Mouse (Mus musculus) embryonic facial prominence, embryonic 12.5 days (tissue): ENCODE measurements around the gene Pilra. TPM values are rescaled to one million over a fixed set of nuclear protein-coding genes. Genes with fewer than 3 reads are reported as not detected.
"Not testable (repeated sequence)": the region's sequence is repeated elsewhere in the genome, so short reads cannot be mapped to it uniquely, and the experiment has no call there.

ENCODE experiments used
- ATAC-seq: fragments of 200-750 bp; cut with Nextera tagmentation; 2 replicates; pipeline ENCODE4 v1.8.0; 2017; ENCODE audit not compliant: insufficient number of reproducible peaks, insufficient read depth, low FRiP score, low TSS enrichment
- H3K27ac ChIP-seq: fragments of 300-500 bp; sonication (generic); 2 replicates; pipeline ENCODE4 v1.5.1; 2016; ENCODE audit warnings: mild to moderate bottlenecking
- H3K27me3 ChIP-seq: fragments of 300-500 bp; sonication (generic); 2 replicates; pipeline ENCODE4 v1.6.1; 2016; ENCODE audit warnings: mild to moderate bottlenecking, moderate library complexity
- H3K36me3 ChIP-seq: fragments of 300-500 bp; sonication (generic); 2 replicates; pipeline ENCODE4 v1.6.1; 2016; ENCODE audit warnings: mild to moderate bottlenecking
- H3K4me1 ChIP-seq: fragments of 300-500 bp; sonication (generic); 2 replicates; pipeline ENCODE4 v1.6.1; 2016
- H3K4me2 ChIP-seq: fragments of 300-500 bp; sonication (generic); replicated peaks from 2 replicates; pipeline ENCODE4 v1.6.1; 2016; ENCODE audit warnings: mild to moderate bottlenecking, moderate library complexity
- H3K4me3 ChIP-seq: fragments of 300-500 bp; sonication (generic); 2 replicates; pipeline ENCODE4 v1.5.1; 2016; ENCODE audit warnings: mild to moderate bottlenecking
- H3K9ac ChIP-seq: fragments of 300-500 bp; sonication (generic); 2 replicates; pipeline ENCODE4 v1.6.1; 2016; ENCODE audit warnings: mild to moderate bottlenecking, moderate library complexity
- H3K9me3 ChIP-seq: fragments of 300-500 bp; sonication (generic); 2 replicates; pipeline ENCODE4 v1.6.1; 2016; ENCODE audit warnings: mild to moderate bottlenecking, moderate library complexity
- WGBS: fragments of 180-500 bp; shearing (Covaris S2); methylation state at CpG from one replicate; pipeline ENCODE4 v1.1.7; 2016; 5-methylcytosine and 5-hydroxymethylcytosine counted together
- polyA plus RNA-seq: library from polyadenylated mRNA; unstranded; fragments of >200 nt; fragmentation: Nextera tagmentation; extraction: Ambion mirVana; gene quantifications from 2 replicates; pipeline ENCODE4 v1.2.1, GENCODE M21; 2016

Pilra gene
- polyA plus RNA-seq, 1 experiment from 2014 or later: 0.28 TPM

DNA sequence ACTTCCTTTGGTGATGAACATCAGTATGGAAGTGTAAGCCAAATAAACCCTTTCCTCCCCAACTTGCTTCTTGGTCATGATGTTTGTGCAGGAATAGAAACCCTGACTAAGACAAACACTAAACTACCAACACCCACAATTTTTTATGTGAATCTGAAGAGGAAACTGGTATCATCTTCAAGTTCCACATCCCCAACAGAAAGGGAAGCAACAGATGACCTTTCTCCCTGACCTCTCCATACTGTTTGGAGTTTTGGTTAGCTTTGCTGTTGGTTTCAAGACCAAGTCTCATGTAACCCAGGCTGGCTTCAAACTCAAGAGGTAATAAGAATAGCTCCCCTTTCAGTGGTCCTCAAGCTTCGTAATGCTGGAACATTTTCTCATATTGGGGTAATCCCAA lies 14.2 kb upstream of the Pilra start:
- not testable (repeated sequence) for H3K27me3 ChIP-seq, H3K4me3 ChIP-seq, H3K4me1 ChIP-seq, ATAC-seq, H3K27ac ChIP-seq, H3K9ac ChIP-seq, H3K36me3 ChIP-seq, H3K9me3 ChIP-seq, H3K4me2 ChIP-seq
- WGBS: 81% methylated on average over 1 of the region's 1 CpGs

DNA sequence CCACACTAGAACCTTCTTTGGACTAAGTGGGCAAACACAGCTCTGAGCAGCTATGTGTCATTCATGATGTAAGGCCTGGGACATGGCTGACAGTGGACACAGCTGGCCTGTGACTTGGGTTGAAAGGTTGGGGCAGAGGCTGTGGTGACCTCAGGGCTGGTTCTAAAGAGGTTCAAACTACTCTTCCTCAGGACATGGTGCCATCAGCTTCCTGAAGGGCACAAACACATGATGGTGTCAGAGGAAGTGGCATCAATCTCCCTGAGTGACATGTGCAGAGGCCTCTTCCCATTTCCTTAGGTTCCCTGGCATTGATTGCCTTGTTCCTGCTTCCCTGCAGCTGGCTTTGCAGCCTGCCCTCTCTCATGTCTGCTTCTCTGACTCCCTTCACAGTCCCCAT lies 1.0 kb upstream of the Pilra start:
- not testable (repeated sequence) for ATAC-seq, H3K27ac ChIP-seq

DNA sequence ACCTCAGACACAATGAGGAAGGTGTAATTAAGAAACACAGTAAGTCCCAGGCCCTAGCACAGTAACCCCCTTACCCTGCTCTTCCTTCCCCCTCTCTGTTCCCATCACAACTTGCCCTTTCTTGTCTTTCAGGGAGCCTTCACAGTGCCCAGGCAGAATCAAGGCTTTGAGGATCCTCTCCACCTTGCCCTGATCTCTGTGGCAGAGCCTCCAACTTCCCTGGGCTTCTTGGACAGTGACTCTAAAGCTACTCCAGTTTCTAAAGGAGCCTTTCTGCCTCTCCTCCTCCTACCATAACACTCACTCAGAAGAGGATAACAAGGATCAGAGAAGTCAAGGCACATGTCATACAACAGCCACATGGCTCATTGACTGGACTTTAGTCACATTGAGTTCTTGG lies 530 bp upstream of the Pilra start:
- H3K27me3 ChIP-seq: no peaks in the 10 kb centered on the region
- ATAC-seq: no peak
- no peak overlapping the region for H3K4me2 ChIP-seq
- no peak overlapping the region for H3K4me3 ChIP-seq
- no peak overlapping the region for H3K27ac ChIP-seq
- H3K4me1 ChIP-seq: no peaks in the 10 kb centered on the region
- H3K9ac ChIP-seq: no peak overlapping the region
- H3K9me3 ChIP-seq: no peaks in the 10 kb centered on the region
- H3K36me3 ChIP-seq: no peaks in the 10 kb centered on the region

More for the DNA sequence above, 1.0 kb upstream of the Pilra start:
- not testable (repeated sequence) for H3K4me3 ChIP-seq, H3K36me3 ChIP-seq, H3K4me1 ChIP-seq, H3K4me2 ChIP-seq, H3K9ac ChIP-seq, H3K27me3 ChIP-seq, H3K9me3 ChIP-seq

DNA sequence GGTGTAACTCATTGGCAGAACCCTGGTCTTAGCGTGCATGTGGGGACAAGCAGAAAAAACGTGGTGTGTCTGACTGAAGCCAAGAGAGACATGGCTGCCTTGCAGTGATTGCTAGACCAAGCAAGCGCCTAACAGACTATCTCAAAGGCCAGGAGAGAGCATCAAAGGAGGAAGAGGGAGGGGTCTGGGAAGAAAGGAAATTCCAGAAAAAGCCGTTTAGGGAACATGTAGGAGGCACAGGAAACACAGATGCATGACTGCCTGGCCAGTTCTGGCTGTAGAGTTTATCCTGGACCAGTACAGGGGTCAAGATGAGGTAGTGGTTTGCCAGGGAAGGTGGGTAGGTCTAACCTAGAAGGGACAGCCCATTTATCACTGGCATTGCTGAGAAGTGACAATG lies 2.6 kb downstream of the Pilra start:
- no peaks in the 10 kb centered on the region for H3K4me1 ChIP-seq
- H3K36me3 ChIP-seq: no peaks in the 10 kb centered on the region
- H3K27me3 ChIP-seq: no peaks in the 10 kb centered on the region
- no peaks in the 10 kb centered on the region for H3K9me3 ChIP-seq
- no peak for ATAC-seq
- H3K4me2 ChIP-seq: no peak overlapping the region
- no peak overlapping the region for H3K9ac ChIP-seq
- no peak overlapping the region for H3K27ac ChIP-seq
- 53% methylated on average over 4 of the region's 4 CpGs for WGBS
- no peak overlapping the region for H3K4me3 ChIP-seq

DNA sequence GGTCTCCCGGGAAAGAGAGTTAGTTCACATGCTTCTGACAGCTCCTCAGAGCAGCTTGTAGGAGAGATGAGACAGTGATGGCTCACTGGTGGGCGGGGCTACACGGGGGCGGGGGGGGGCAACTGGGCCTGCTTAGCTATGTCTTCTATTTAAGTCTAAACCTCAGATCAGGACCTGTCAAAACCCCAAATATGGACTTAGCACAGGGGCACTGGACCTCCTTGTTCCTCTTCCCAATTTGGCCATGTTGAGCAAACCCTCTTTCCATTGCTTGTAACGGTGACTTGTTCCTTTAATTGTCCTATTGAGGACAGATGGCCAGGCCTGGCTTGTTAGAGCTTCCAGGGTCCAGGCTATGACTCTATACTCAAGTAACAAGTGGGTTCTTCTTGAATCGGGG lies 4.6 kb downstream of the Pilra start:
- Histone ChIP-seq H3K9ac (no peak overlapping the region), H3K4me1 (no peaks in the 10 kb centered on the region), H3K27me3 (no peaks in the 10 kb centered on the region), H3K9me3 (no peaks in the 10 kb centered on the region), H3K4me2 (no peak overlapping the region), H3K4me3 (no peak overlapping the region), H3K36me3 (no peaks in the 10 kb centered on the region), H3K27ac (no peak overlapping the region)
- 76% methylated on average over 6 of the region's 6 CpGs for whole genome bisulfite sequencing
- ATAC-seq: no peak

DNA sequence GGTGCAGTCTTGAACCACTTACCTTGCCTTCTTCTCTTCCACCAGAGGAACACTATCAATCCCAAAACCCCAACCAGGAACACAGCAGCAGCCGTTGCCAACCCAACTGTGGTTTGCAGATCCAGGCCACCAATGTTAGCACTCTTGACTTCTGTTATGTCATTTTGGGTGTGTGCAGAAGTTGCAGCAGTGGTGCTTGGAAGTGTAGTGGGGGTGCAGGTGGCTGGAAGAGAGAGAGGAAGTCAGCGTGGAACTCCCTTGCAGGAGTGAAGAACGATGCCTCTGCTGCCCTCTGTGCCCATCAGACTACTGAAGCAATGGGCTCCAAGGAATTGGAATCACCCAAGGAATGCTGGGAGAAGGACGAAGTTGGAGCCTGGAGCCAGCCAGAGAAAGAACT lies 5.0 kb downstream of the Pilra start:
- Histone ChIP-seq H3K9ac (no peak overlapping the region), H3K9me3 (no peaks in the 10 kb centered on the region), H3K4me2 (no peak overlapping the region), H3K4me1 (no peaks in the 10 kb centered on the region), H3K27ac (no peak overlapping the region), H3K4me3 (no peak overlapping the region), H3K27me3 (no peaks in the 10 kb centered on the region), H3K36me3 (no peaks in the 10 kb centered on the region)
- WGBS: 84% methylated on average over 4 of the region's 4 CpGs
- no peak for ATAC-seq

DNA sequence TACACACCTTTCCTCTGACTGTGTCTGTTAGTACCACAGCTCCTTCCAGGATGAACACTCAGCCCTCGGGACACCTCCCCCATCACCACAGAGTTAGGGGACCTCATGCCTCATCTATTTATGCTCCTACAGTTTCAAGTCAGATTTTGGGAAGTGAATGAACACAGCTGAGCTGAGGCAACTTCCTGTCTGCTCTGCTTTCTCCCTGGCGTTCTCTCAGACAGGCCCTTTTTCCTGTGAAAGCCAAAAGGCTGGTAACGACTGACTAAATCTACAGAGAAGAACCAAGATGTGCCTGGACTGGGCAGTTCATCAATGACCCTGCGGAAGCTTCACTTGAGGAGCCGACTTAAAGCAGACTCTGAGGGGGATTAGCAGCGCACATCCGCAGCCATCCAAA lies 5.8 kb downstream of the Pilra start:
- Histone ChIP-seq H3K4me2 (no peak overlapping the region), H3K36me3 (no peaks in the 10 kb centered on the region), H3K27me3 (no peaks in the 10 kb centered on the region), H3K9ac (no peak overlapping the region), H3K4me3 (no peak overlapping the region), H3K27ac (no peak overlapping the region), H3K4me1 (no peaks in the 10 kb centered on the region), H3K9me3 (no peaks in the 10 kb centered on the region)
- WGBS: 80% methylated on average over 7 of the region's 7 CpGs
- no peak for ATAC-seq

DNA sequence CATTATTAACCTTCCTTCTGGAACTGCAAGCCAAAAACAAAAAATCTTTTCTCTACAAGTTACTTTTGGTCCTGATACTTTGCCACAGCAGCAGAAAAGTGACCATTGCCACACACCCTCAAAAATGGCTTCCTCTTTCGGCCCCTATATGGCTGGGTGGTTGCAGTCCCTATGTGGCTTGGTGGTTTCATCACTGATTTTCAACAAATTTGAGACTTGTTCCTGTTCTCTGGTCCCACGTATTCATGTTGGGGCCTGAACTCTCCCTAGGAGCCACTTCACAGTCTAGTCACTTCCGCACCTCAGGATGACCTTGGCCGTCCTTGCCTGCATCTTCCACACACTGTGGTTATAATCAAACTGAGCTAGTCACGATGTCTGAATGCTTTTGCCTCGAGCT lies 7.4 kb downstream of the Pilra start:
- no peak for ATAC-seq
- Histone ChIP-seq H3K4me1 (no peaks in the 10 kb centered on the region), H3K9ac (no peak overlapping the region), H3K4me2 (no peak overlapping the region), H3K27ac (no peak overlapping the region), H3K27me3 (no peaks in the 10 kb centered on the region), H3K9me3 (no peaks in the 10 kb centered on the region), H3K36me3 (no peaks in the 10 kb centered on the region), H3K4me3 (no peak overlapping the region)
- 81% methylated on average over 6 of the region's 6 CpGs for WGBS

DNA sequence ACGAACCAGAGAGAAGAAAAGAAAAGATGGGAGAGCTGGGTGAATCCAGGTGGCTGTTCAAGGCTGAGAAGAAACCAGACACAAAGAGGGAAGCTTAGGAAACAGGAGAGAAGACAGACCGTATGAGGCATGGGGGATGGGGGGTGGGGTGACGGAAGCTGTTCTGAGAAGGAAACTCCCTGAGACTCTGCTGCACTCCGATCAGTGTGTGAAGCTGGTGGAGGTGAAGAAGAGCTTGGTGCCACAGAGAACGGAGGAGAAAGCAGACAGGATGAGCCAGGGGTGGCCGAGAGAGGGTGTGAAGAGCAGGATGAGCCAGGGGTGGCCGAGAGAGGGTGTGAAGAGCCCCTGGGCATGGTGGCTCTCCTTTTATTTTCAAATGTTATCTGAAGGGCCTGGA lies 9.7 kb downstream of the Pilra start:
- H3K4me1 ChIP-seq: no peaks in the 10 kb centered on the region
- no peak for ATAC-seq
- H3K9ac ChIP-seq: no peak overlapping the region
- no peak overlapping the region for H3K27ac ChIP-seq
- H3K36me3 ChIP-seq: no peaks in the 10 kb centered on the region
- H3K27me3 ChIP-seq: no peaks in the 10 kb centered on the region
- 55% methylated on average over 7 of the region's 7 CpGs for WGBS
- H3K4me3 ChIP-seq: no peak overlapping the region
- no peaks in the 10 kb centered on the region for H3K9me3 ChIP-seq
- H3K4me2 ChIP-seq: no peak overlapping the region

DNA sequence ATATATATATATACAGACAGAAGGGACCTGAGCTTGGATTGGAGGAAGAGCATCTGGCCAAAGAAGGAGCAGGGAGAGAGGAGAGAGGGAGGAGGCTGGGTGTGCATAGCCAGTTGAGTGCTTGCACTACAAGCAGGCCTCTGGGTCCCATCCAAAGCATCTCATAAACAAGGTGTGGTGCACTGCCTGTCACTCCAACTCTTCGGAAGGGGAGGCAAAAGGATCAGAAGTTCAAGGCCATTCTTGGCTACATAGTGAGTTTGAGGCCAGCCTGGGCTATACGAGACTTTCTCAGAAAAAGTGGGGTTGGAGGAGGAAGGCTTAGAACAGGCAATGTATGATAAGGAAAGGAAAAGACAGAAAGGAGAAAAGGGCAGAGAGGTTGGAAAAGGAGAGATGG lies 10.1 kb downstream of the Pilra start:
- no peaks in the 10 kb centered on the region for H3K36me3 ChIP-seq
- no peaks in the 10 kb centered on the region for H3K9me3 ChIP-seq
- H3K27ac ChIP-seq: no peak overlapping the region
- ATAC-seq: no peak
- WGBS: 78% methylated on average over 2 of the region's 2 CpGs
- H3K4me2 ChIP-seq: no peak overlapping the region
- H3K4me1 ChIP-seq: no peaks in the 10 kb centered on the region
- H3K9ac ChIP-seq: no peak overlapping the region
- no peak overlapping the region for H3K4me3 ChIP-seq
- no peaks in the 10 kb centered on the region for H3K27me3 ChIP-seq

DNA sequence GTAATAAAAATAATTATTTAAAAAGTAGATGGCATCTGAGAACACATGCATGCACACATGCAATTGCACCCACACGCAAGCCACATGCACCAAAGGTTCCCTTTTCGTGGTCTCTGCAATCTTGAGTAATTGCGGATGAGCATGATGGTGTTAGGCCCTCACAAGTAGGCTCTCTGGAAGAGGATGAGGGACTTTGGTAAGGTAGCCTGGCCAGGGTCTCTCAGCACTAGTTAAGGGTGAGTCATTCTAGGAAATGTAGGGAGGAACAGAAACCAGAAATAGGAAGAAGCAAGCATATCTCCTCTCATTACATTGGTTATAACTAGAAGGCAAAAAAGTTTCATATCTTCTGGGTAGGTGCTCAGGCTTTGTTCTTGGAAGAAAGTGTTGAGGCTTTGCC lies 11.1 kb downstream of the Pilra start:
- Histone ChIP-seq H3K27me3 (no peaks in the 10 kb centered on the region), H3K4me1 (no peaks in the 10 kb centered on the region), H3K36me3 (no peaks in the 10 kb centered on the region), H3K4me2 (no peak overlapping the region), H3K9me3 (no peaks in the 10 kb centered on the region), H3K27ac (no peak overlapping the region), H3K4me3 (no peak overlapping the region), H3K9ac (no peak overlapping the region)
- WGBS: 85% methylated on average over 3 of the region's 3 CpGs
- ATAC-seq: no peak

DNA sequence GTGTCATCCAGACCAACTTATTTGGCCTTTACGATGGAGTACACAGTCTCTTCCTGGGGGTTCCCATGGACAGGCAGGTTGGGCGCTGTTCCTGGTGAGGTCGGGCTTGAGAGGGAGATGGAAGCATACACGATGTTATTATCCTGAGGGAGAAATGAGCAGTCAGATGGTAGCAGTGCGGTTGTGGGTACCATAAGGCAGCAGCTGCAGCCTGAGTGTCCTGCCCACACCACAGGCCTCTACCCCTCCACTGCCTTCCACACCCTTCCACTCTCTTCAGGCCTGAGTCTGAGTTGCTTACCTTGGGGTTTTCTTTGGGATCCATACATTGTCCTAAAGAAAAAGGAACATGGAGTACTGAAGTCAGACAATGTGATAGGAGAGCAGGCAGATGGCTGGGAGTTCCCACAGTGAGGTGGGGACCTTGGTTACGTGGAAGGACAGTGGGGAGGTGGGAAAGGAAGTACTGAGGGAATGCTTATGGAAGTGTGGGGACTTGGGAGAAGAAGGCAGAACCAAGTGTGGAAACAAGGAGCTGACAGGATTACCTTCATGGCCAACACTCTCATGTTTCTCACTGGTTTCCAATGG lies 12.5 kb downstream of the Pilra start:
- H3K36me3 ChIP-seq: no peaks in the 10 kb centered on the region
- no peaks in the 10 kb centered on the region for H3K4me1 ChIP-seq
- no peaks in the 10 kb centered on the region for H3K9me3 ChIP-seq
- no peak overlapping the region for H3K4me2 ChIP-seq
- H3K27ac ChIP-seq: no peak overlapping the region
- no peaks in the 10 kb centered on the region for H3K27me3 ChIP-seq
- no peak overlapping the region for H3K4me3 ChIP-seq
- H3K9ac ChIP-seq: no peak overlapping the region
- 90% methylated on average over 6 of the region's 6 CpGs for WGBS
- ATAC-seq: no peak

DNA sequence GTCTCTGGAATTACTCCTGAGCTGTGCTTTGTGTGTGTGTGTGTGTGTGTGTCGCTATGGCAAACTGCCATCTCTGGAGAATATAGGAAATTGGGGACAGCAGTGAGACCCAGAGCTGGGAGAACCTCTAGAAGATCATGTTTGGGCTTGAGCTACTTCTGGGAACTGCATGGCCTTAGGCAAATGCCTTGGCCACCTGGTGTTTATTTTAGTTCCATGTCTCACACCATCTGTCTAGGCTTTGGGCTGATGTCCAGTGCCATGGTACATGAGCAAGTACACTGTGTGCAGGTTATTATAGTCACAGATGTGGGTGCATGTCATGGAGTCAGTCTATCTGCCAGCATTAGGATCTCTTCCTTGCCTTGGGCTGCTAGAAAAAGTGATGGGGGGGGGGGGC lies 13.5 kb downstream of the Pilra start:
- ATAC-seq: no peak
- no peaks in the 10 kb centered on the region for H3K36me3 ChIP-seq
- H3K4me1 ChIP-seq: no peaks in the 10 kb centered on the region
- H3K4me2 ChIP-seq: no peak overlapping the region
- no peaks in the 10 kb centered on the region for H3K27me3 ChIP-seq
- WGBS: 83% methylated on average over 1 of the region's 1 CpGs
- H3K27ac ChIP-seq: no peak overlapping the region
- H3K9ac ChIP-seq: no peak overlapping the region
- no peaks in the 10 kb centered on the region for H3K9me3 ChIP-seq
- H3K4me3 ChIP-seq: no peak overlapping the region
